Mouse (Mus musculus) ZHBTc4 (cell line): ENCODE measurements around the gene Slc1a2.

Experiments used
- DNase-seq: peaks from one replicate; pipeline ENCODE4 v3.0.0-alpha.2; 2011; ENCODE audit warnings: low read depth, low spot score

The Slc1a2 gene

DNA sequence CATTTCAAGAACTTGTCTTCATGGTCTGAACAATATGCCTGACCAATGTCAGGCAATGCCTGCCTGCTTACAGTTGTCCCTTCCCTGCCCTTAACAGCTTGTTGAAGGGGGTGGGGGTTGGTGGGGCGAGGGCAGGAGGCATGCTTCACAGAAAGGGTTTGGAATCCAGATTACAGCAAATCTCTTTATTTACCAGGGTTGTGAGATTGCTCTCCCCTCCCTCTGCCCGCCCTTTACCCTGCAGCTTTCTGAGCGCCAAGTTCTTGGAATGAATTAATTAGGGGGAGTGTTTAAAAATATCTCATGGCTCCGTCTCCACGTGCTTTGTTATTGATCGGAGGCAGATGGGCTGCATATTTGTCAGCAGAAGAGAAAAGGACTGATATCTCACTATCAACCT lies 4.9 kb downstream of the Slc1a2 start:
- DNase-seq = no peak

DNA sequence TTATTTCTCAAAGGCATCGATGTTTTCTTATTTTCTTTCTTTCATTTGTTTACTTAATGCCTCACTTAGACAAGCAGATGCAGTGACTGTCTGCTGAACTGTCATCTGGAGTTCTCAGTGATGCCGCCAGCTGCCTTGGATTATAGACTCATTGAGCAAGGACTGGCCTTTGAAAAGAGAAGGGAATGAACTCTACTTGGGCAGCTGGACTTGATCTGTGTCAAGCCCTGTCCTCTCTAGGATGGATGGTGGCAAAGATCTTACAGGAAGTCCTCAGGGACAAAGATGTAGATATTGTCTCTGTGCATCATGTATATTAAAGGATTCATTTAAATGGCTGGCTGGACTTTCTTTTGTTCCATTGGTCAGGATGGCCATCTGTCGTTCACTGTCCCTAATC lies 5.4 kb downstream of the Slc1a2 start:
- no peak for DNase-seq

DNA sequence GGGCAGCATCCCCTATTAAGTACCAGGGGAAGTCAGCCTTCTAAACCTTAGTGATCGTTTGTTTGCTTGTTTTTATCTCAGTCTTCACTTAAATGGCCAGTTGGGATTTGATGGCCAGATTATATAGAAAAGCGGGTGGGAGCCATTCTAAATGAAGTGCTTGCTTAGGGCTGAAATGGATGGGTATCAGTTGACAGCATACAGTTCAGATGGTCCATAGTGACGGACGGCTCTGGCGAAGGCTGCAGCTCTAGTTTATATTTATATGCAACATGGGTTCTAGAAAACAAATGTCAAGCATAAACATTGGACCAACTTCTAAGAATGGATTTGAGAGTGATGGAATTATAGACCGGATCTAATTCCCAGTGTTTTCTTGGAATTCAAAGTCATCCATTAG lies 9.5 kb downstream of the Slc1a2 start:
- DNase-seq = no peak

DNA sequence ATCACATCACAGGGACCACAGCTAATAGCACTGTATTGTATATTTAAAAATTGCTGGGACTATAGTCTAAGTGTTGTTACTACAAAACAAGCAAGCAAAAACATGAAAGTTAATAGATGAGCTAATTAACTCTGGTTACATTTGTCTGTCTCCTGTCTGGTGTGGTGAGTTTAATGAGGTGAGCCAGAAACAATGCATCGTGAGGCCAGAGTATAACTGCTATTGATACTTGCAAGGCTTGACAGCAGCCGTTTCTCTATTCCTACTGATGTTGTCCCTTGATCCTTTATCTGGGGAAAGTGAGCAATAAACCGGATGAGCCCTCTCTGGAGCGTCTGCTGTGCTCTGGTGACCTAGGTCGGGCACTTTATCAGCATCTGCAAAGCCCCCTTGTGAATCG lies 11.1 kb downstream of the Slc1a2 start:
- DNase-seq = no peak

DNA sequence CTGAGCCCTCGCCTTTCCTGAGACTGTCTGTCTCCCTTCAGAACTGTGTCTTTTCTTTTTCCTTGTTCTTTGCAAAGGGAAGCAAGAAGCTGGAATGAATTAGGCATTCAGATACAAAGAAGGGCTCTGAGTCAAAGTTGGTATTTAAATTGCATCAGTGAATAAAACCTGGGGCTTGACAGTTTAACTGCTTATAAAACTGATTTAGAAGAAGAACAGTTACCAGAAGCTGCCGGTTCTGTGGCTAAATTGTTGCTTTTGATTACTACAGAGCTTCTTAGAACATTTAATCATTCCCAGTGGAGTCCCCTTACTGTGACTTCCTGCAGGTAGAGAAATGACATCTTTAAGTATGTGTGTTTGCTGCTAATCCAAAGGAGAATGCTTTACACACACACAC lies 16.1 kb downstream of the Slc1a2 start:
- DNase-seq = no peak

DNA sequence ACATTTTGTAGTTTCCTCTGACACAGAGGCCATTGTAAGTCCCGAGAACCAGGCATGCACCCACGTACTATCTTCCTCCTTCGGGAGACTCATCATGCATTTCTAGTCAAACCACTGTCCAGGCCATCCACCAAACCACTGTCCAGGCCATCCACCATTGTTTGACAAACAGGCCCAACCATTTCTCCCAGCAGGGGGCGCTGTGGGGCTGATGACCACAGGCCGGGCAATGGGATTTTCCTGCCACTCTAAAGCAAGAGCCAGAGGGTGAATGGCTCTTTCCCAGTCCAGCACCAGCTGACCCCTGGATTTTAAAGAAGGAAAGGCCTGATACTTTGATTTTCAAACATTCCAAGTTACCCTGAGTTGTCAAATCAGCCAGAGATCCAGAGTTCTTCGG lies 16.8 kb downstream of the Slc1a2 start:
- peak; percentile 42 for DNase-seq

DNA sequence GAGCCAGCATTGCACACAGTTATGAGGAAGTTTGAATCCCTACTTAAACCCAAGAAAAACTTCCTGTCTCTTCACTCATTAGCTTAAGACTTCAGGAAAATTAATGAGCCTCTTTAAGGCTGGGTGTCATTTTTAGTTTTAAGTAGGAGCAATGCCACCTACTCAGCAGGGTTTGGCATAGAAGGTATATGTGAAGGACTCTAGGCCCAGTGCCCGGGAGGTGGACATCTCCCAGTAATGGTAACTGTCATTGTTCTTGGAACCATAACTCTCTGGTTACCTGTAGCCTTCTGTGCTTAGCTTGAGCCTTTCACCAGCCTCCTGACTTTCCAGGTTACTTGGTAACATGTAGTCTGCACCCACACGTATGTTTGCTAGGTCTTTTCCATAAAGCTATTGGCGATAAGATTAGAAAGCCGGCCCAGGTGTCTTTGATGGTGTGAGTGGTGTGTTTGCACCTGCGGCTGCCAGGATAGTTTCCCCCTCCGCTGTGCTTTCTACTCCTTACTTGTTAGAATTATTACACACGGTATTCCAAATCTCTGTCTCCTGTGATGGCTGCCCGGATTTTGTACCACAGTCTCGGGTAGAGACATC lies 18.4 kb downstream of the Slc1a2 start:
- no peak for DNase-seq

DNA sequence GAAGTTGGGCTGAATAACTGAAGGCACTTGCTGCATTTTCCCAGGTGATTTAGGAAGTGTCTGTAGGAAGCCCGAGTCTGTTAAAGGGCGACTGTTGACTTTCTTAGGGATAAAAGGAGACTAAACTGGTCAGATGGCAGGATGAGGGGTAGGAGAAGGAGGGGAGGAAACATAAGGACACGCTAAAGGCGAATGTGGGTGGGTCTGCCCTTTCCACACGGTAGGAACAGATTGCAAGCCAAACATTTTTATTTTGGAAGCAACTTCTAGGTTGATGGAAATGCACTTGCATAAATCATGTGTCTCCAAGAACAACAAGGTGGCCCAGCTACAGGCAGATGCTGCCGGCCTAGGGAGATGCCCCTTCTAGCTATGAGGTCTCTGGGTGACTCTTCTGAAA lies 18.9 kb downstream of the Slc1a2 start:
- DNase-seq = no peak

DNA sequence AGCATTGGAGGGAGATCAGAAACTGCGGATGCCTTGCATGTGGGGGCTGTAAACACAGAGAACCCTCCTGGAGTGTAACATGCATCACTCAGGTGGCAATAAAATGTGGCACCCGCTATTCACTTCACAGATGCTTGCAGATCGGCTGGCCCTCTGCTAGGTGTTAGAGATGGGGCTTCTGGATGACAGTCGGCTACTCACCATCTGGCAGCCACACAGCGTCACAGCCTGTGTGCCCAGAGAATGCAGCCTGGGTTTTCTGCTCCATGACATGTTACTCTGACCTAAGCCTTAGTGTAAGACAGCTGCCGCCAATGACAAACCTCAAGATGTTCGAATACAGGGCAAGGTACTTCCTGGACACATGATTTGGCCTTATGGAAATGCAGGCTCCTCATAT lies 22.9 kb downstream of the Slc1a2 start:
- no peak for DNase-seq

DNA sequence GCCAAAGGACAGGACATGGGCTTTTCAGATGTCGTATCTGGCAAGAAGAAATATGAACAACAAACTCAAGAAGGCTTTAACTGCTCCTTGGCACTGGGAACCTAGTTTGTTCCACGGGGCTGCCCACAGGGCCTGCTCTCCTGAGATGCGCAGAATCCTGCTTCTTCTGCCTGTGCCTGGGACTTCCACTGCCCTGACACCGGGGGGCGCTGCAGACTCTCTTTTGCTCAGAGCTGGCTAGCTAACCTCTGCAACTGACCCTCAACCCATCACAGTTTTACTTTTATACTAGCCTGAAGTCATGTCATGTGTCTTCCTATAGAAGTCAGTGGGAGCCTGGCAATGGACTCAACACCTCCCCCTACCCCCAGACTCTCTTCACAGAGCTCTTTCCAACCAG lies 23.7 kb downstream of the Slc1a2 start:
- DNase-seq = peak; percentile 29

DNA sequence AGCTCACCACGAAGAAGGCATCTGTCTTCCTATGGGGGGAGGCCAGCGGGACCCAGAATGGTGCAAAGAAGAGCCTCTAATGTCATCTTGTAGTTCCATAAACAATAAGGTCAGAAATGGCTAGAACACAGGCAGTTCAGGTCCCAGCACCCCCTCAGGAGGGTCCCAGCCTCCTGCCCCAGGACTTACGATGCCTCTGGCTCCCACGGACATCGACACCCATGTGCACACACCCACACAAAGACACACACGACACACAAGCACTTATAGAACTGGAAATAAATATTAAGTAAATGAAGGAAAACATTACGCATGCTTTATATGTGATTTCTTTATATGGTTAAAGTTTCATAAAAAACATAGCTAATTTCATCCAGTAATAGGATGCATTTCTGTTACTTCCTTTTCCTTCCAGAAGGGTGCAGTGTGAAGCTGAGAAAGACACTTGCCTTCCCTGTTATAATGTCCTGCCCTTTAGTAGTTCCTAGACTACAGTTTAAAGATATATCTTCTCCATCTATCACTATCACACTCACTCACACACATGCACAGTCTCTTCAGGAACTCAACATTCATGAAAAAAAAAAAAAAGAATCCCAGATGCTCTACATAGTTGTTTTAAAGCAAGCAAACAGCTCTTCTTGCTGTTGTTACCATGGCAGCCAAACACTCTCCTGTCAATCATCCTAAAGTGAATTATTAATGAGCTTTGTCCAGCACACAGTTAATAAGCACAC lies 27.1 kb downstream of the Slc1a2 start:
- DNase-seq = no peak

DNA sequence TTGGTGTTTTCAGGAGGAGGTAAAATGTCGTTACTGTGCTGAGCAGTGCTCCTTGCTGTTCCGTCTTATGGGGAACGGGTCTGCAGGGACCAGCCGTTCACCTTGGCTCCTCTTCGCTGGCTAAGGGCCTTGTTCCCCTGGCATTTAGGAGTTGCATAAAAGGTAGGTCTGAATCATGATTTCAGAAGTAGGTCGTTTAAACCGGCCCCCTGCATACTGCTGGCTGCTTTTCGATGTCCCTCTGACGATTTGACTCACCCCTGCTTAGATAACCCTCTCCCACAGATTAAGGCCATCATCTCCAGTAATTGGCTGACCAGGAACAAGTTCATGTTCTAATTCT lies 27.6 kb downstream of the Slc1a2 start:
- DNase-seq = no peak

DNA sequence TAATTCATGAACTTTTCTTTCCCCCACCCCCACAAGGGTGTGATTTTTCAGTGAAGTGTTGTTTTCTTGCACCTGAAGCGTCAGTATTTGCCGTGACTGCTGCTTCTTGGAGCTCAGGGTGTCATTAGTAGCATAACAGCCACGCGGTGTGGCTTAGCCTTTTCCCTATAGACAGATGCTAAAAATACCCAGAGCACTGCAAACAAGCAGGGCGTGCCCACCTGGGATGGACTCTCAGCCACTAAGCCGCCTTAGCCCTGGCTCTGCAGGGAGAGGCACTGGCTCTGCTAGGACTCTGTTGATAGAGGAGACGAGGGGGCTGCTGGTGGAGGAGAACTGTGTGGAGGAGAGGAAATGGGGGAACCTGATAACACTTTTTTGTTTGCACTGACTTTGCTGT lies 35.1 kb downstream of the Slc1a2 start:
- no peak for DNase-seq

DNA sequence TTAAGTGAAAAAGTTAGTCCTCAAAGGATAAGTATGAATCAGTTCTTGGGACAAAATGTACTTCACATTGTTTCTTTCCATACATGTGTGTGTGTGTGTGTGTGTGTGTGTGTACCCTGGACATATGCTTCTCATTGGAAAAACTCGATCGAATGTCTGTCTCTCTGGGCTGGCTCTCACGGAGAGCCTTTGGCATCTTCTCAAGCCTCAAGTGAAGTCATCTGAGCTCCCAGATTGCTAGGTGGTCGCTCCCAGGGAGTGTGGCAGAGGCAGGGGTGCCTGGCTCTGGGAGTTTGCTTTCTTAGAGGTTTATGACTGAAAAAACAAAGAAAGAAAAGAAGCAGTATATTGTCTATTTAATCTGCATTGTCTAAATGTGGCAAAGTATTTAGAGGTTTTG lies 36.3 kb downstream of the Slc1a2 start:
- no peak for DNase-seq

DNA sequence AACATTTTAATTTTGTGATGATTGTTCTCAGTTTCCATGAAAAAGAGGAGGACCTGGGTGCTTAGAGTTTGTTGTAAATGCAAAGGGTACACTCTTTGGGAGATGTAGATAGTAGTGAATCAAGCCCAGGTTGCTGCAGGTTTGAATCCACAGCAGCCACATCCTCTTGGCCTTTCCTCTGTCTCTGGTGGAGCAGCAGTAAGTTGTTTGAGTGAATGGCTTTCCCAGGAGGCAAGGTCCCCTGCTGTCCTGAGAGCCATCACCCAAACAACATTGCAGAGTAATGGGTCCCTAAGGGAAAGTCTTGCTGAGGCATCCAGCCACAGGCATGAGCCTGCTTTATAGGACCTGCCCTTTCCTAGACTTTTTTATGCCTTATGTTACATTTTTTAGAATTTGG lies 37.1 kb downstream of the Slc1a2 start:
- DNase-seq = peak; percentile 64

DNA sequence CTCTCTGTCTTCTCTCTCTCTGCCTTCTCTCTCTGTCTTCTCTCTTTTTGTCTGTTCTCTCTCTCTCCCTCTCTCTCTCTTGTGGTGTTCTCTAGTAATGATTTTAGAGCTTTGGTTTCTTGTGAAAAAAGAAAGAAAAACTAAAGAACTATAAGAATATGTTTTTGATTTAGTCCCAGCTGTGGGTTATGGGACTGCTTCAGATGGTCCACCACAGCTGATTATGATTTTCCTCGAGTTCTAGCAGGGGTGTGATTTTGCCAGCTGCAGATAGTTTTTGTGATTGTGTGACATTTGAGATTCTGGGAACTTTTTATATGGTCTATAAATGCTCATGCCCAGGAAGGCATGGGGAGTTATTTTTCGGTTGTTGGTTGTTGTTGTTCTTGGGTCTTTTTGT lies 39.3 kb downstream of the Slc1a2 start:
- DNase-seq = no peak

DNA sequence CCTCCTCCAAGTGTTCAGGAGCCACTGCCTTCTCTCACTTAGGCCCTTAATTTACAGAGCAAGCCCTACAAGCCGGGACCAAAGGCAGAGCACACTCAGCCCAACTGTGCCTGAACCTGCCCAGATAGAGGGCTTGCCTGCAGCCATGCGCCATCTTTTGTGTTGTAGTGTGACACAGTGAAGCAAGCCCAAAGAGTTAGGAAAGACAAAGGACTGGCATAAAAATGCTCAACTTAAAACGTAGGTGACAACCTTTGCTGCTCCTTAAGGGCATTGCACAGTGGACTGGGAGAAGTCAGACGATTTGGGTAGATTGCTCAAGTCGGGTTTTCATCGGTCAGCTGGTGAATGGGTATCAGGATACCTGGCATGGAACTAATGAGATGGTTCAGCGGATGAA lies 41.5 kb downstream of the Slc1a2 start:
- DNase-seq = no peak

DNA sequence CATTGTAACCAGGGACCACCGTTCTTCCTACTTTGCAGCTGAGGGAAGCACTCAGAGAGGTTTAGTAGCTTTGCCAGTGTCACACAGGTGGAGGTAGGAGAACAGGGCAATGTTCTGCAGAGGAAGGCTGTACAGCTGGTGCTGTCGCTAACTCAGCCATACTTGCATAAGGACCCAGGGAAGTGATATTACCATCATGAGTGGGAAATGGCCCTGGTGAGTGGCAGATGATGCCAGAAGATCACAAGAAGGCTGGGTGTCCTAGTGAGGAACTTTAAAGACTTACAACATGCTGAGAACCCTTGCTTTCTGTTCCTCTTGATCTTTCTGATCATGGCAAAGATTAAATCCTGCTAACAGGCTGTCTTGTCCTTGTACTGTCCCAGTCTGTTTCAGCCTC lies 42.2 kb downstream of the Slc1a2 start:
- DNase-seq = no peak

DNA sequence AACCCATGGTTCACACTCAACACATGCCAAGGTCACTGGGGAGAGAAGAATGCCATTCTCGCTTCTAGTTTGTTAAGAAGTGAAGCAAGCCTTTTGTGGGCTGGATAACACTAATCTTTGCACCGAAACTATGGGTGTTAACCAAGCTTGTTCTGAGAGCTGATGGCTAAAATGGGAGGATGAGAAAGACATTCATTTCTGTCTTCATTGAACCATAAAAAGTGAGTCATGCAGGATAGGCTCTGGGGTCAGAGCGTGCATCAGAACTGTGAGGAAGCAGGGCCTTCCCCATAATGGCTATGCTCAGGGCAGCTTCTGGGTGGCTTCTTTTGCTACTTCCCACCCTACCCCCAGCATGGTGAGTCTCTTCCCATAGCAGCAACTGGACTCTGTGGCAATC lies 42.9 kb downstream of the Slc1a2 start:
- DNase-seq = no peak

DNA sequence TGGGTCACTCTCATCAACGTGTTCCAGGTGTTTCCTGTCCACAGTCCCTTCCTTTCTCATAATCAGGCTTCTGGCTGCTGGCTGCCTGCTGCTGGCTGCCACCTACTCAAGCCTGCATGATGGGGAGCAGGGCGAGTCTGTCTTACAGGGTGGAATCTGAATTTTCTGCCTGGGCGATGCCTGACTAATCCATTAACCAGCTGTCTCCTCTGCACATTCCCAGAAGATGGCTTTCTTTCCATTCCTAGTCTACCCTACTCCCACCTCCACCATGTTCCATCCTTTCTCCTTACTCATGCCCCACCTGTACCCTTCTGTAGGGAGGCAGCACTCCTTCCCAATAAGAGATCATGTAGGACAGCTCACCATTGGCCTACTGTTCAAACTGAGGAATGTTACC lies 45.1 kb downstream of the Slc1a2 start:
- DNase-seq = no peak

DNA sequence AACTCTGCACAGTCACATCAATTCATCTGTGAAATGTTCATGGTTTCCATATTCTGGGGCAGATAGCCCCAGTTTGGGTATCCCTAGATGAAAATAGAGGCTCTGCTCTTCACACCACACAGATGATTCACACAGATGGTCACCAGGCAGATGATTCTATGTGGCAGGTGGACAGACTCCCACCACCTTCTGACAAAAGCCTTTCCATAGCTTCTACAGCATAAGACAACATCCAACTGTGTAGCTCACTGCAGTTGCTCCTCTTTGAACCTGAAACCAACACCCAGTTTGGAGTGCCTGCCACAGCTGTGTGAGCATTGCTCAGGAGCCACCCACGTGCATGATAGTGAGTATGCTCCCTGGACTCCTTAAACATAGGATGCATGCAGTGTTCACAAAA lies 46.3 kb downstream of the Slc1a2 start:
- no peak for DNase-seq

DNA sequence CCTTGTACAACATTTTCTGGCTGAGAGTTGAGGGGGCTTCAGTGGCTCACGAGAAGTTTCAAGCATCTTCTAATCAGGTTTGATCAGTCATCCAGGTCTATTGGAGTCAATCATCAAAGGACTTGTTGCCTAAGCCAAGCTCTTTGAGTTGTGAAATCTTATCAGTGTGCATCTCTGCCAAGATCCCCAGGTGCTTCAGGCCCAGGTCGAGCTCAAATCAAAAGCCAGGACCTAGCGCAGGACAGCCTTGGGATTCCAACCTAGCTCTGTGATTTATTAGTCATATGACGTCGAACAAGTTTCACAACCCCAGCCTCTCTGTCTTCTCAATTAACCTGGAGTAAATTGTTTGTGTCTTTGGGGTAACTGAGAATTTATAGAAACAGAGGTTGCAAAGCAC lies 53.1 kb downstream of the Slc1a2 start:
- DNase-seq = no peak

DNA sequence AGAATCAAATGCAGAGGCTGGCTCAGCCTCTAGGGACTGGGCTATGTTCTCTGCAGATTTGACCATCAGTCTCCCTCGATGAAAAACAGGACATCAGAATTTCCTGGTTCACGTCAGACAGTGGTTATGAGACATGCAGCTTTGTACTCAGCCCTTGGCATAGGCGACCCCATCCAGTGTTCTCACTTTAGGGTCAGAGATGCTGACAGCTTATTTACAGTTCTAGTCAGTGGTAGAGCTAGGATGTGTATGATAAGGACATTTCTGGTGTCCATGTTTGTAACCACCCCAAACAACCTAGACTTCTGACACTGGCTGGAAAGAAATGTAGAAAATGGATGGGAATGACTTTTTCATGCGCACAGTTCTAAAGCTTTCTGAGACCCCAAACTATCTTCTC lies 53.6 kb downstream of the Slc1a2 start:
- no peak for DNase-seq
